In genomic region chr9:78880643-78881306, GRCm38 (mm10) we compare ENCODE assay signal across 11 mouse cellular contexts.
A peak's percentile ranks its signal among the peaks of the same experiment; 100 is the strongest.
DNase-seq lines count a peak whose midpoint lies in the region; ATAC-seq and TF ChIP-seq lines count a peak whose summit lies in the region.
"Had no signal": no experiment of that assay in that cellular context is flagged by ENCODE, and none has a peak within 500 bp of the region (broad histone marks: within the 10 kb centered on the region; RNA-seq: fewer than 3 reads in every experiment).

No protein-coding gene starts in this region.

- 0 out of 2 replicates have a peak overlapping the region, but pooled peaks have one; percentile 18 for H3K27ac ChIP-seq in kidney, embryonic 15.5 days
- peak overlapping the region; percentile 63 for H3K27ac ChIP-seq in embryonic facial prominence, embryonic 15.5 days (replicated peaks)
- H3K27ac ChIP-seq in hindbrain, embryonic 14.5 days: peak overlapping the region; percentile 3; the same call in 1 of the 2 replicates
- H3K27ac ChIP-seq in midbrain, embryonic 14.5 days (replicated peaks; ENCODE audit: low read depth, low read length): peak overlapping the region; percentile 78
- no peak overlapping the region for H3K27ac ChIP-seq in thymus, adult 2 months (ENCODE audit: control insufficient read depth, insufficient read depth, low read length)

- no peaks in the 10 kb centered on the region for H3K36me3 ChIP-seq in kidney, embryonic 15.5 days
- H3K36me3 ChIP-seq in embryonic facial prominence, embryonic 15.5 days: no peaks in the 10 kb centered on the region
- H3K36me3 ChIP-seq in hindbrain, embryonic 14.5 days (replicated peaks; ENCODE audit: control insufficient read depth, insufficient read depth): no peaks in the 10 kb centered on the region
- no peaks in the 10 kb centered on the region for H3K36me3 ChIP-seq in midbrain, embryonic 14.5 days (ENCODE audit: control insufficient read depth, insufficient read depth, low read length)
- no peaks in the 10 kb centered on the region for H3K36me3 ChIP-seq in thymus, adult 2 months (ENCODE audit: control insufficient read depth, insufficient read depth, low read length)
- H3K36me3 ChIP-seq: heart, embryonic 12.5 days had no signal

- no peak for DNase-seq in kidney, postnatal 36 days
- no peak for DNase-seq in hindbrain, embryonic 14.5 days (ENCODE audit: low spot score)
- peak; percentile 31 for DNase-seq in midbrain, embryonic 14.5 days
- no peak for DNase-seq in layer of hippocampus, adult 18-20 months (ENCODE audit: low spot score in 2 of 2)
- DNase-seq in frontal cortex, postnatal 10 days (ENCODE audit: low spot score in 2 of 2): no peak
- no peak for DNase-seq in thymus, adult 2 months

- H3K9ac ChIP-seq in kidney, embryonic 15.5 days: no peak overlapping the region
- no peak overlapping the region for H3K9ac ChIP-seq in embryonic facial prominence, embryonic 15.5 days
- no peak overlapping the region for H3K9ac ChIP-seq in hindbrain, embryonic 14.5 days
- no peak overlapping the region for H3K9ac ChIP-seq in midbrain, embryonic 14.5 days (replicated peaks; ENCODE audit: low read length)
- H3K9ac ChIP-seq: heart, embryonic 12.5 days had no signal

- WGBS in kidney, embryonic 15.5 days: 51% methylated on average over 4 of the region's 4 CpGs
- 43% methylated on average over 4 of the region's 4 CpGs for WGBS in embryonic facial prominence, embryonic 15.5 days
- WGBS in hindbrain, embryonic 14.5 days: 22% methylated on average over 4 of the region's 4 CpGs
- 9% methylated on average over 4 of the region's 4 CpGs for WGBS in midbrain, embryonic 14.5 days
- WGBS in thymus, adult 2 months: 92% methylated on average over 4 of the region's 4 CpGs

- TF ChIP-seq CTCF in thymus, adult 2 months (IDR thresholded peaks at IDR 0.05; ENCODE audit: borderline replicate concordance, control insufficient read depth, extremely low read depth, insufficient read depth, low read length, poor library complexity): no peak

- no peaks in the 10 kb centered on the region for H3K27me3 ChIP-seq in kidney, embryonic 15.5 days
- H3K27me3 ChIP-seq in embryonic facial prominence, embryonic 15.5 days: no peaks in the 10 kb centered on the region
- H3K27me3 ChIP-seq in hindbrain, embryonic 14.5 days (ENCODE audit: control insufficient read depth, insufficient read depth, low read length): no peaks in the 10 kb centered on the region
- no peaks in the 10 kb centered on the region for H3K27me3 ChIP-seq in midbrain, embryonic 14.5 days (ENCODE audit: control insufficient read depth, insufficient read depth, low read length)
- H3K27me3 ChIP-seq in thymus, adult 2 months (ENCODE audit: control insufficient read depth, insufficient read depth, low read length): no peaks in the 10 kb centered on the region
- H3K27me3 ChIP-seq: heart, embryonic 12.5 days; megakaryocyte, embryonic 14.5 days had no signal

- no peak; the same call in 1 of the 2 replicates for ATAC-seq in kidney, embryonic 15.5 days (replicated peaks; ENCODE audit: low FRiP score)
- no peak for ATAC-seq in embryonic facial prominence, embryonic 15.5 days (ENCODE audit: insufficient number of reproducible peaks, low FRiP score, low TSS enrichment, low read depth)
- ATAC-seq in hindbrain, embryonic 14.5 days (ENCODE audit: low FRiP score): no peak; the same call in none of the 2 replicates
- peak; percentile 64; the same call in 1 of the 2 replicates for ATAC-seq in midbrain, embryonic 14.5 days (ENCODE audit: low FRiP score, low TSS enrichment)
- ATAC-seq: intestine, embryonic 16.5 days had no signal

- H3K4me2 ChIP-seq in kidney, embryonic 15.5 days: no peak overlapping the region
- no peak overlapping the region for H3K4me2 ChIP-seq in embryonic facial prominence, embryonic 15.5 days (replicated peaks)
- H3K4me2 ChIP-seq in hindbrain, embryonic 14.5 days (replicated peaks): no peak overlapping the region
- H3K4me2 ChIP-seq in midbrain, embryonic 14.5 days (ENCODE audit: low read length): no peak overlapping the region
- H3K4me2 ChIP-seq: heart, embryonic 12.5 days had no signal

- H3K4me1 ChIP-seq in kidney, embryonic 15.5 days: peaks cover 6% of the 10 kb centered on the region
- peaks cover 8% of the 10 kb centered on the region for H3K4me1 ChIP-seq in embryonic facial prominence, embryonic 15.5 days
- peaks cover 13% of the 10 kb centered on the region; the same call in 1 of the 2 replicates for H3K4me1 ChIP-seq in hindbrain, embryonic 14.5 days (replicated peaks; ENCODE audit: control insufficient read depth, insufficient read depth, low read length)
- peaks cover 20% of the 10 kb centered on the region for H3K4me1 ChIP-seq in midbrain, embryonic 14.5 days (ENCODE audit: control insufficient read depth, insufficient read depth, low read length)
- no peaks in the 10 kb centered on the region for H3K4me1 ChIP-seq in thymus, adult 2 months (replicated peaks; ENCODE audit: control insufficient read depth, insufficient read depth, low read length)
- H3K4me1 ChIP-seq: heart, embryonic 12.5 days; megakaryocyte, embryonic 14.5 days had no signal

- H3K4me3 ChIP-seq in kidney, embryonic 15.5 days (replicated peaks): no peak overlapping the region
- no peak overlapping the region for H3K4me3 ChIP-seq in embryonic facial prominence, embryonic 15.5 days (replicated peaks)
- H3K4me3 ChIP-seq in hindbrain, embryonic 14.5 days (replicated peaks; ENCODE audit: low read length): no peak overlapping the region
- H3K4me3 ChIP-seq in midbrain, embryonic 14.5 days (replicated peaks; ENCODE audit: low read depth, low read length): no peak overlapping the region
- H3K4me3 ChIP-seq in thymus, adult 2 months (ENCODE audit: control insufficient read depth, insufficient read depth, low read length): no peak overlapping the region
- H3K4me3 ChIP-seq: heart, embryonic 12.5 days; megakaryocyte, embryonic 14.5 days had no signal

- no peak for TF ChIP-seq POLR2A in thymus, adult 2 months (IDR thresholded peaks at IDR 0.05; ENCODE audit: control insufficient read depth, extremely low read depth, insufficient read depth, low read length, poor library complexity)

- H3K9me3 ChIP-seq in kidney, embryonic 15.5 days (replicated peaks): no peaks in the 10 kb centered on the region
- no peaks in the 10 kb centered on the region for H3K9me3 ChIP-seq in embryonic facial prominence, embryonic 15.5 days (replicated peaks)
- no peaks in the 10 kb centered on the region for H3K9me3 ChIP-seq in hindbrain, embryonic 14.5 days (ENCODE audit: control insufficient read depth, low read length)
- H3K9me3 ChIP-seq in midbrain, embryonic 14.5 days (ENCODE audit: control insufficient read depth, low read length): no peaks in the 10 kb centered on the region
- H3K9me3 ChIP-seq: heart, embryonic 12.5 days; megakaryocyte, embryonic 14.5 days had no signal
